Mouse (Mus musculus): Measurements from ENCODE around the gene Slc39a2.
A peak's percentile ranks its signal among the peaks of the same experiment; 100 is the strongest.
"Not testable (repeated sequence)": the region's sequence is repeated elsewhere in the genome, so short reads cannot be mapped to it uniquely, and the experiment has no call there.

Gene Slc39a2

GRCm38 (mm10) chr14:51892191-51892939, at the start of gene Slc39a2:
Gene Slc39a2, plus strand, starts transcription at chr14:51892889.
- DNase-seq (ENCODE audit: low read depth): no peak

- DNase-seq (ENCODE audit: low read depth): no peak
These were observed 48.8 kb upstream of the Slc39a2 start for GRCm38 (mm10) chr14:51843882-51844281.

- DNase-seq (ENCODE audit: low read depth): no peak
These were observed 46.1 kb upstream of the Slc39a2 start for GRCm38 (mm10) chr14:51846566-51846965.

- DNase-seq (ENCODE audit: low read depth): not testable (repeated sequence)
These were observed 41.7 kb upstream of the Slc39a2 start for GRCm38 (mm10) chr14:51851006-51851405.

GRCm38 (mm10) chr14:51853399-51853798, 39.3 kb upstream of the Slc39a2 start, which contains the start of gene Ear6:
Gene Ear6, plus strand, starts transcription at chr14:51853699.
- DNase-seq (ENCODE audit: low read depth): no peak

GRCm38 (mm10) chr14:51855280-51855679, 37.4 kb upstream of the Slc39a2 start:
- not testable (repeated sequence) for DNase-seq (ENCODE audit: low read depth)

- DNase-seq (ENCODE audit: low read depth): not testable (repeated sequence)
These were observed 29.1 kb upstream of the Slc39a2 start for GRCm38 (mm10) chr14:51863603-51864002.

- peak; percentile 26 for DNase-seq (ENCODE audit: low read depth)
These were observed 21.9 kb upstream of the Slc39a2 start for GRCm38 (mm10) chr14:51870756-51871155.

- no peak for DNase-seq (ENCODE audit: low read depth)
These were observed 20.9 kb upstream of the Slc39a2 start for GRCm38 (mm10) chr14:51871741-51872140.

GRCm38 (mm10) chr14:51877517-51877916, 15.2 kb upstream of the Slc39a2 start:
- DNase-seq (ENCODE audit: low read depth): no peak

- peak; percentile 95 for DNase-seq (ENCODE audit: low read depth)
These were observed 9.1 kb upstream of the Slc39a2 start for GRCm38 (mm10) chr14:51883527-51884030.

GRCm38 (mm10) chr14:51884031-51884544, 8.6 kb upstream of the Slc39a2 start:
- DNase-seq (ENCODE audit: low read depth): peak; percentile 70

- peak; percentile 99 for DNase-seq (ENCODE audit: low read depth)
These were observed 7.9 kb upstream of the Slc39a2 start, which contains the start of gene Mettl17 for GRCm38 (mm10) chr14:51884598-51885331. Gene Mettl17, plus strand, starts transcription at chr14:51884842.

- DNase-seq (ENCODE audit: low read depth): no peak
These were observed 6.6 kb upstream of the Slc39a2 start for GRCm38 (mm10) chr14:51886051-51886450.

- no peak for DNase-seq (ENCODE audit: low read depth)
These were observed 2.9 kb upstream of the Slc39a2 start for GRCm38 (mm10) chr14:51889833-51890232.

- no peak for DNase-seq (ENCODE audit: low read depth)
These were observed 555 bp downstream of the Slc39a2 start for GRCm38 (mm10) chr14:51893094-51893794.

- DNase-seq (ENCODE audit: low read depth): no peak
These were observed 1.1 kb downstream of the Slc39a2 start for GRCm38 (mm10) chr14:51893809-51894208.

- DNase-seq (ENCODE audit: low read depth): no peak
These were observed 2.4 kb downstream of the Slc39a2 start for GRCm38 (mm10) chr14:51895071-51895470.

GRCm38 (mm10) chr14:51896019-51896418, 3.3 kb downstream of the Slc39a2 start:
- no peak for DNase-seq (ENCODE audit: low read depth)

GRCm38 (mm10) chr14:51896539-51897170, 4.0 kb downstream of the Slc39a2 start:
- DNase-seq (ENCODE audit: low read depth): no peak

- DNase-seq (ENCODE audit: low read depth): no peak
These were observed 6.7 kb downstream of the Slc39a2 start for GRCm38 (mm10) chr14:51899351-51899750.
